Mouse (Mus musculus) cerebellum, postnatal 10 days (tissue): ENCODE results near the gene Arhgef2.
A peak's percentile ranks its signal among the peaks of the same experiment; 100 is the strongest.
"Not testable (repeated sequence)": the region's sequence is repeated elsewhere in the genome, so short reads cannot be mapped to it uniquely, and the experiment has no call there.

Source experiments
- DNase-seq, 2 experiments: peaks; one replicate each; pipeline ENCODE4 v3.0.0; 2021; ENCODE audit warnings: mixed read lengths in 2 of 2

Gene Arhgef2

GRCm38 (mm10) chr3:88591950-88592731 is 13.6 kb upstream of the Arhgef2 start:
- peak; percentile 63 to 80 for DNase-seq

GRCm38 (mm10) chr3:88592942-88593576 is 12.7 kb upstream of the Arhgef2 start:
- DNase-seq = no peak

- no peak for DNase-seq
Observed at GRCm38 (mm10) chr3:88593893-88594580, 11.7 kb upstream of the Arhgef2 start.

GRCm38 (mm10) chr3:88596547-88596946 is 9.2 kb upstream of the Arhgef2 start:
- not testable (repeated sequence) for DNase-seq

GRCm38 (mm10) chr3:88602466-88602865 is 3.3 kb upstream of the Arhgef2 start:
- DNase-seq = no peak

GRCm38 (mm10) chr3:88603714-88604161 is 2.0 kb upstream of the Arhgef2 start:
- peak; percentile 81 to 87 for DNase-seq

- no peak for DNase-seq
Observed at GRCm38 (mm10) chr3:88604863-88605262, 903 bp upstream of the Arhgef2 start.

GRCm38 (mm10) chr3:88607065-88607757 is 1.4 kb downstream of the Arhgef2 start:
- peak; percentile 94 to 96 for DNase-seq

- peak in 1 of 2 experiments; percentile 59 for DNase-seq
Observed at GRCm38 (mm10) chr3:88607758-88608138, 2.0 kb downstream of the Arhgef2 start.

GRCm38 (mm10) chr3:88609066-88609465 is 3.3 kb downstream of the Arhgef2 start:
- DNase-seq = no peak

GRCm38 (mm10) chr3:88614418-88614817 is 8.7 kb downstream of the Arhgef2 start:
- no peak for DNase-seq

GRCm38 (mm10) chr3:88615117-88615516 is 9.4 kb downstream of the Arhgef2 start:
- DNase-seq = no peak

- DNase-seq = peak; percentile 64 to 73
Observed at GRCm38 (mm10) chr3:88615902-88616391, 10.2 kb downstream of the Arhgef2 start.

- DNase-seq = no peak
Observed at GRCm38 (mm10) chr3:88616951-88617500, 11.3 kb downstream of the Arhgef2 start.

- no peak for DNase-seq
Observed at GRCm38 (mm10) chr3:88618074-88618871, 12.5 kb downstream of the Arhgef2 start.

GRCm38 (mm10) chr3:88619113-88620097 is 13.6 kb downstream of the Arhgef2 start:
- no peak for DNase-seq

GRCm38 (mm10) chr3:88620146-88620991 is 14.6 kb downstream of the Arhgef2 start:
- no peak for DNase-seq

GRCm38 (mm10) chr3:88620992-88621536 is 15.3 kb downstream of the Arhgef2 start:
- peak; percentile 83 to 84 for DNase-seq

- peak; percentile 80 to 82 for DNase-seq
Observed at GRCm38 (mm10) chr3:88621537-88622112, 15.9 kb downstream of the Arhgef2 start.
